Mouse (Mus musculus): ENCODE data around the gene Hsd17b13. TPM values are rescaled to one million over a fixed set of nuclear protein-coding genes. Genes with fewer than 3 reads are reported as not detected.
"Not testable (repeated sequence)": the region's sequence is repeated elsewhere in the genome, so short reads cannot be mapped to it uniquely, and the experiment has no call there.

The Hsd17b13 gene
- polyA plus RNA-seq, 1 experiment from 2014 or later, result 4.6 TPM

GRCm38 (mm10) chr5:103972379-103972778 lies 4.8 kb downstream of the Hsd17b13 start:
- Histone ChIP-seq H3K4me3 (ENCODE audit: low read depth, low read length) (no peak overlapping the region), H3K4me1 (replicated peaks; ENCODE audit: control insufficient read depth, insufficient read depth, low read length) (no peaks in the 10 kb centered on the region), H3K9ac (ENCODE audit: low read length) (no peak overlapping the region), H3K4me2 (ENCODE audit: low read length) (peak overlapping the region; percentile 14; the same call in 1 of the 2 replicates), H3K27ac (ENCODE audit: low read depth) (no peak overlapping the region), H3K36me3 (ENCODE audit: control insufficient read depth, insufficient read depth, low read length) (no peaks in the 10 kb centered on the region), H3K9me3 (ENCODE audit: control insufficient read depth, low read length) (no peaks in the 10 kb centered on the region), H3K27me3 (replicated peaks; ENCODE audit: control insufficient read depth, insufficient read depth, low read length) (no peaks in the 10 kb centered on the region)
- peak; percentile 37 for DNase-seq (ENCODE audit: low spot score)
- no peak for ATAC-seq (replicated peaks; ENCODE audit: low FRiP score, low TSS enrichment, low read depth)
- 59% methylated on average over 19 of the region's 19 CpGs for WGBS

- WGBS, result 75% methylated on average over 5 of the region's 5 CpGs
- H3K9me3 ChIP-seq (ENCODE audit: control insufficient read depth, low read length), result no peaks in the 10 kb centered on the region
- H3K4me3 ChIP-seq (ENCODE audit: low read depth, low read length), result no peak overlapping the region
- no peaks in the 10 kb centered on the region for H3K27me3 ChIP-seq (replicated peaks; ENCODE audit: control insufficient read depth, insufficient read depth, low read length)
- no peak overlapping the region for H3K9ac ChIP-seq (ENCODE audit: low read length)
- ATAC-seq (replicated peaks; ENCODE audit: low FRiP score, low TSS enrichment, low read depth) (no peak), DNase-seq (ENCODE audit: low spot score) (peak; percentile 44)
- H3K4me2 ChIP-seq (ENCODE audit: low read length), result no peak overlapping the region
- H3K4me1 ChIP-seq (replicated peaks; ENCODE audit: control insufficient read depth, insufficient read depth, low read length), result no peaks in the 10 kb centered on the region
- no peaks in the 10 kb centered on the region for H3K36me3 ChIP-seq (ENCODE audit: control insufficient read depth, insufficient read depth, low read length)
- no peak overlapping the region for H3K27ac ChIP-seq (ENCODE audit: low read depth)
Observed at GRCm38 (mm10) chr5:103971051-103971450, 6.2 kb downstream of the Hsd17b13 start.

GRCm38 (mm10) chr5:103962935-103963429 lies 14.2 kb downstream of the Hsd17b13 start:
- H3K9me3 ChIP-seq (ENCODE audit: control insufficient read depth, low read length), result no peaks in the 10 kb centered on the region
- H3K4me3 ChIP-seq (ENCODE audit: low read depth, low read length), result no peak overlapping the region
- DNase-seq (ENCODE audit: low spot score), result no peak
- H3K27me3 ChIP-seq (replicated peaks; ENCODE audit: control insufficient read depth, insufficient read depth, low read length), result no peaks in the 10 kb centered on the region
- no peak overlapping the region for H3K9ac ChIP-seq (ENCODE audit: low read length)
- no peak overlapping the region for H3K4me2 ChIP-seq (ENCODE audit: low read length)
- WGBS, result 63% methylated on average over 1 of the region's 1 CpGs
- no peaks in the 10 kb centered on the region for H3K4me1 ChIP-seq (replicated peaks; ENCODE audit: control insufficient read depth, insufficient read depth, low read length)
- no peak for ATAC-seq (replicated peaks; ENCODE audit: low FRiP score, low TSS enrichment, low read depth)
- no peaks in the 10 kb centered on the region for H3K36me3 ChIP-seq (ENCODE audit: control insufficient read depth, insufficient read depth, low read length)
- H3K27ac ChIP-seq (ENCODE audit: low read depth), result no peak overlapping the region

GRCm38 (mm10) chr5:103954638-103955037 lies 22.6 kb downstream of the Hsd17b13 start:
- Histone ChIP-seq H3K9me3 (ENCODE audit: control insufficient read depth, low read length) (no peaks in the 10 kb centered on the region), H3K4me1 (replicated peaks; ENCODE audit: control insufficient read depth, insufficient read depth, low read length) (no peaks in the 10 kb centered on the region), H3K4me3 (ENCODE audit: low read depth, low read length) (no peak overlapping the region), H3K9ac (ENCODE audit: low read length) (no peak overlapping the region), H3K27me3 (replicated peaks; ENCODE audit: control insufficient read depth, insufficient read depth, low read length) (no peaks in the 10 kb centered on the region), H3K4me2 (ENCODE audit: low read length) (no peak overlapping the region), H3K27ac (ENCODE audit: low read depth) (no peak overlapping the region), H3K36me3 (ENCODE audit: control insufficient read depth, insufficient read depth, low read length) (no peaks in the 10 kb centered on the region)
- 79% methylated on average over 5 of the region's 5 CpGs for WGBS
- no peak for ATAC-seq (replicated peaks; ENCODE audit: low FRiP score, low TSS enrichment, low read depth)
- peak; percentile 25 for DNase-seq (ENCODE audit: low spot score)

GRCm38 (mm10) chr5:103953135-103954083 lies 23.8 kb downstream of the Hsd17b13 start:
- H3K9me3 ChIP-seq (ENCODE audit: control insufficient read depth, low read length), result no peaks in the 10 kb centered on the region
- H3K36me3 ChIP-seq (ENCODE audit: control insufficient read depth, insufficient read depth, low read length), result no peaks in the 10 kb centered on the region
- ATAC-seq (replicated peaks; ENCODE audit: low FRiP score, low TSS enrichment, low read depth) (no peak), DNase-seq (ENCODE audit: low spot score) (peak; percentile 29)
- H3K27me3 ChIP-seq (replicated peaks; ENCODE audit: control insufficient read depth, insufficient read depth, low read length), result no peaks in the 10 kb centered on the region
- no peak overlapping the region for H3K9ac ChIP-seq (ENCODE audit: low read length)
- H3K4me1 ChIP-seq (replicated peaks; ENCODE audit: control insufficient read depth, insufficient read depth, low read length), result no peaks in the 10 kb centered on the region
- no peak overlapping the region for H3K4me3 ChIP-seq (ENCODE audit: low read depth, low read length)
- H3K27ac ChIP-seq (ENCODE audit: low read depth), result no peak overlapping the region
- H3K4me2 ChIP-seq (ENCODE audit: low read length), result no peak overlapping the region
- 86% methylated on average over 10 of the region's 10 CpGs for WGBS

GRCm38 (mm10) chr5:103950138-103950537 lies 27.1 kb downstream of the Hsd17b13 start:
- H3K27me3 ChIP-seq (replicated peaks; ENCODE audit: control insufficient read depth, insufficient read depth, low read length); H3K36me3 ChIP-seq (ENCODE audit: control insufficient read depth, insufficient read depth, low read length); H3K9ac ChIP-seq (ENCODE audit: low read length); H3K4me3 ChIP-seq (ENCODE audit: low read depth, low read length); H3K4me2 ChIP-seq (ENCODE audit: low read length); DNase-seq (ENCODE audit: low spot score); ATAC-seq (replicated peaks; ENCODE audit: low FRiP score, low TSS enrichment, low read depth); H3K27ac ChIP-seq (ENCODE audit: low read depth); H3K4me1 ChIP-seq (replicated peaks; ENCODE audit: control insufficient read depth, insufficient read depth, low read length); H3K9me3 ChIP-seq (ENCODE audit: control insufficient read depth, low read length): not testable (repeated sequence)
- 89% methylated on average over 15 of the region's 15 CpGs for WGBS

- ATAC-seq (replicated peaks; ENCODE audit: low FRiP score, low TSS enrichment, low read depth) (no peak), DNase-seq (ENCODE audit: low spot score) (peak; percentile 38)
- Histone ChIP-seq H3K4me2 (ENCODE audit: low read length) (no peak overlapping the region), H3K27ac (ENCODE audit: low read depth) (no peak overlapping the region), H3K27me3 (replicated peaks; ENCODE audit: control insufficient read depth, insufficient read depth, low read length) (0 out of 2 replicates have a peak, but pooled peaks cover 7% of the 10 kb centered on the region), H3K36me3 (ENCODE audit: control insufficient read depth, insufficient read depth, low read length) (no peaks in the 10 kb centered on the region), H3K4me3 (ENCODE audit: low read depth, low read length) (no peak overlapping the region), H3K9ac (ENCODE audit: low read length) (no peak overlapping the region), H3K9me3 (ENCODE audit: control insufficient read depth, low read length) (no peaks in the 10 kb centered on the region), H3K4me1 (replicated peaks; ENCODE audit: control insufficient read depth, insufficient read depth, low read length) (no peaks in the 10 kb centered on the region)
- 44% methylated on average over 6 of the region's 6 CpGs for WGBS
Observed at GRCm38 (mm10) chr5:103943183-103943582, 34.0 kb downstream of the Hsd17b13 start.

GRCm38 (mm10) chr5:103939856-103940255 lies 37.4 kb downstream of the Hsd17b13 start:
- no peak for ATAC-seq (replicated peaks; ENCODE audit: low FRiP score, low TSS enrichment, low read depth)
- H3K27me3 ChIP-seq (replicated peaks; ENCODE audit: control insufficient read depth, insufficient read depth, low read length), result 0 out of 2 replicates have a peak, but pooled peaks cover 8% of the 10 kb centered on the region
- H3K4me2 ChIP-seq (ENCODE audit: low read length), result no peak overlapping the region
- peak; percentile 31 for DNase-seq (ENCODE audit: low spot score)
- no peak overlapping the region for H3K27ac ChIP-seq (ENCODE audit: low read depth)
- H3K36me3 ChIP-seq (ENCODE audit: control insufficient read depth, insufficient read depth, low read length), result no peaks in the 10 kb centered on the region
- H3K4me3 ChIP-seq (ENCODE audit: low read depth, low read length), result no peak overlapping the region
- no peaks in the 10 kb centered on the region for H3K9me3 ChIP-seq (ENCODE audit: control insufficient read depth, low read length)
- 64% methylated on average over 1 of the region's 1 CpGs for WGBS
- H3K9ac ChIP-seq (ENCODE audit: low read length), result no peak overlapping the region
- 0 out of 2 replicates have a peak, but pooled peaks cover 4% of the 10 kb centered on the region for H3K4me1 ChIP-seq (replicated peaks; ENCODE audit: control insufficient read depth, insufficient read depth, low read length)
